Mouse (Mus musculus): ENCODE results near the gene Plekha3. TPM values are rescaled to one million over a fixed set of nuclear protein-coding genes. Genes with fewer than 3 reads are reported as not detected.

Plekha3 gene
- polyA plus RNA-seq, 1 experiment from 2014 or later: 13.6 TPM

- no peak for ATAC-seq
- Histone ChIP-seq H3K4me2 (replicated peaks; ENCODE audit: low read depth, low read length) (no peak overlapping the region), H3K4me3 (ENCODE audit: low read depth, low read length) (no peak overlapping the region), H3K36me3 (ENCODE audit: insufficient read depth, low read length) (no peaks in the 10 kb centered on the region), H3K27me3 (replicated peaks; ENCODE audit: insufficient read depth, low read length) (no peaks in the 10 kb centered on the region), H3K9me3 (ENCODE audit: low read length) (no peaks in the 10 kb centered on the region), H3K4me1 (ENCODE audit: insufficient read depth, low read depth, low read length) (no peaks in the 10 kb centered on the region), H3K9ac (replicated peaks; ENCODE audit: low read depth) (no peak overlapping the region), H3K27ac (ENCODE audit: low read length) (no peak overlapping the region)
- TF ChIP-seq EP300 (IDR thresholded peaks at IDR 0.05) (no peak), CTCF (IDR thresholded peaks at IDR 0.05) (no peak)
- 65% methylated on average over 13 of the region's 13 CpGs for WGBS
- DNase-seq (ENCODE audit: low spot score): no peak
These were observed 16.5 kb upstream of the Plekha3 start for GRCm38 (mm10) chr2:76658551-76658950.

GRCm38 (mm10) chr2:76659419-76659818 lies 15.7 kb upstream of the Plekha3 start:
- Histone ChIP-seq H3K9me3 (ENCODE audit: low read length) (no peaks in the 10 kb centered on the region), H3K27me3 (replicated peaks; ENCODE audit: insufficient read depth, low read length) (no peaks in the 10 kb centered on the region), H3K27ac (ENCODE audit: low read length) (no peak overlapping the region), H3K4me2 (replicated peaks; ENCODE audit: low read depth, low read length) (no peak overlapping the region), H3K4me3 (ENCODE audit: low read depth, low read length) (no peak overlapping the region), H3K4me1 (ENCODE audit: insufficient read depth, low read depth, low read length) (no peaks in the 10 kb centered on the region), H3K36me3 (ENCODE audit: insufficient read depth, low read length) (no peaks in the 10 kb centered on the region), H3K9ac (replicated peaks; ENCODE audit: low read depth) (no peak overlapping the region)
- DNase-seq (ENCODE audit: low spot score) (peak; percentile 33), ATAC-seq (no peak)
- WGBS: 54% methylated on average over 6 of the region's 8 CpGs
- TF ChIP-seq EP300 (IDR thresholded peaks at IDR 0.05) (no peak), CTCF (IDR thresholded peaks at IDR 0.05) (no peak)

- Histone ChIP-seq H3K4me1 (ENCODE audit: insufficient read depth, low read depth, low read length) (no peaks in the 10 kb centered on the region), H3K27me3 (replicated peaks; ENCODE audit: insufficient read depth, low read length) (no peaks in the 10 kb centered on the region), H3K9me3 (ENCODE audit: low read length) (no peaks in the 10 kb centered on the region), H3K4me3 (ENCODE audit: low read depth, low read length) (no peak overlapping the region), H3K9ac (replicated peaks; ENCODE audit: low read depth) (no peak overlapping the region), H3K27ac (ENCODE audit: low read length) (no peak overlapping the region), H3K4me2 (replicated peaks; ENCODE audit: low read depth, low read length) (no peak overlapping the region), H3K36me3 (ENCODE audit: insufficient read depth, low read length) (peaks cover 10% of the 10 kb centered on the region; the same call in 1 of the 2 replicates)
- ATAC-seq (no peak), DNase-seq (ENCODE audit: low spot score) (no peak)
- 97% methylated on average over 7 of the region's 7 CpGs for WGBS
- TF ChIP-seq EP300 (IDR thresholded peaks at IDR 0.05) (no peak), CTCF (IDR thresholded peaks at IDR 0.05) (no peak)
These were observed 9.6 kb upstream of the Plekha3 start for GRCm38 (mm10) chr2:76665531-76665930.

GRCm38 (mm10) chr2:76667200-76667599 lies 7.9 kb upstream of the Plekha3 start:
- ATAC-seq (no peak), DNase-seq (ENCODE audit: low spot score) (no peak)
- Histone ChIP-seq H3K4me2 (replicated peaks; ENCODE audit: low read depth, low read length) (no peak overlapping the region), H3K27ac (ENCODE audit: low read length) (no peak overlapping the region), H3K9me3 (ENCODE audit: low read length) (no peaks in the 10 kb centered on the region), H3K4me1 (ENCODE audit: insufficient read depth, low read depth, low read length) (peaks cover 4% of the 10 kb centered on the region; the same call in 1 of the 2 replicates), H3K36me3 (ENCODE audit: insufficient read depth, low read length) (peaks cover 10% of the 10 kb centered on the region; the same call in 1 of the 2 replicates), H3K27me3 (replicated peaks; ENCODE audit: insufficient read depth, low read length) (no peaks in the 10 kb centered on the region), H3K9ac (replicated peaks; ENCODE audit: low read depth) (no peak overlapping the region), H3K4me3 (ENCODE audit: low read depth, low read length) (no peak overlapping the region)
- TF ChIP-seq EP300 (IDR thresholded peaks at IDR 0.05) (no peak), CTCF (IDR thresholded peaks at IDR 0.05) (no peak)
- WGBS: 44% methylated on average over 5 of the region's 5 CpGs

DNA sequence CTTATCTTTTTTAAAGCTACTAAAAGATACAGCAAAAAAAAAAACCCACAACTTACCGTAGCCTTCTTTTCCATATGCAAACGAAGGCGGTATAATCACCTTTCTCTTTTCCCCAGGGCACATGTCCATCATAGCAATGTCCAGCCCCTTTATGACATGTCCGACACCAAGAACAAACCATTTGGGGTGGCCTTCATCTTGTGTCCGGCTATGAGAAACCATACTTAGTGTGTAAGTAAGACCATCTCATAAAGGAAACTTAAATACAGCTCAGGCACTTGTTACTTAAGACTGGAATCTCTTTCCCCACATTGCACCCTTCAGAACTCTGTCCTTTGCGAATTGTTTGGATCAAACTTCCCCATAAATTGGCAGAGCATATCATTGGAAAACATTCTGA lies 3.4 kb upstream of the Plekha3 start:
- Histone ChIP-seq H3K4me3 (ENCODE audit: low read depth, low read length) (peak overlapping the region; percentile 55; the same call in 1 of the 2 replicates), H3K9me3 (ENCODE audit: low read length) (no peaks in the 10 kb centered on the region), H3K27me3 (replicated peaks; ENCODE audit: insufficient read depth, low read length) (no peaks in the 10 kb centered on the region), H3K4me2 (replicated peaks; ENCODE audit: low read depth, low read length) (peak overlapping the region; percentile 74), H3K27ac (ENCODE audit: low read length) (no peak overlapping the region), H3K9ac (replicated peaks; ENCODE audit: low read depth) (peak overlapping the region; percentile 62; the same call in 1 of the 2 replicates), H3K36me3 (ENCODE audit: insufficient read depth, low read length) (no peaks in the 10 kb centered on the region), H3K4me1 (ENCODE audit: insufficient read depth, low read depth, low read length) (peaks cover 12% of the 10 kb centered on the region)
- ATAC-seq: no peak
- DNase-seq (ENCODE audit: low spot score): no peak
- TF ChIP-seq EP300 (IDR thresholded peaks at IDR 0.05) (no peak), CTCF (IDR thresholded peaks at IDR 0.05) (no peak)
- 69% methylated on average over 6 of the region's 6 CpGs for WGBS

DNA sequence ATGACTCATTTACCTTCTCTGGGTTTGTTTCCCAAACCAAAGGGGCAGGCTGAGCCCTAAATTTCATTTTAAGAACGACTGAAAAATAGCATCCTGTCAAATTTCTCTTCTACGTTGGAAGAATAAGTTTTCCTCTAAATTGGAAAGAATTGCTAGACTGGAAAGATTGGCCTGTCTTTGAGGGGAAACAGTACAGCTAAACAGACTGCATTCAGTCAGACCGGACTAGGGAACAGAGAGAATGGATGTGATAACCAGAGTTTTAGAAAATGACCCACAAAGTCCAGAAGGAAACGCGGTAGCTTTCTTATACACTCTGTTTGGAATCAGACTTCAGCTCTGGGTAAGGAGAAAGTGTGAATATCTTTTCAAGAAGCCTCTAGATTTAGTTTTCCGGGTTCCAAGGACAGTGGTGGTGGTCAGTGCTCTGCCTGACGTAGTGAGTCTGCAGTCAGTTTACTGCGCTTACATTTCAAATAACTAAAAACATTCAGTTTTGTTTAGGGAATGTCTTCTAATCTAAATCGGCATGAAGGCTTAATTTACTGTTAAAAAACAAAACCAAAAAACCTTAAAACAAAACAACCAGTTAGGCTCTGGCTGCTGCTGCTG lies 2.8 kb upstream of the Plekha3 start:
- Histone ChIP-seq H3K4me3 (ENCODE audit: low read depth, low read length) (peak overlapping the region; percentile 55), H3K27me3 (replicated peaks; ENCODE audit: insufficient read depth, low read length) (no peaks in the 10 kb centered on the region), H3K4me2 (replicated peaks; ENCODE audit: low read depth, low read length) (peak overlapping the region; percentile 74), H3K36me3 (ENCODE audit: insufficient read depth, low read length) (no peaks in the 10 kb centered on the region), H3K9me3 (ENCODE audit: low read length) (no peaks in the 10 kb centered on the region), H3K27ac (ENCODE audit: low read length) (peak overlapping the region; percentile 91), H3K9ac (replicated peaks; ENCODE audit: low read depth) (peak overlapping the region; percentile 62), H3K4me1 (ENCODE audit: insufficient read depth, low read depth, low read length) (peaks cover 13% of the 10 kb centered on the region)
- TF ChIP-seq CTCF (IDR thresholded peaks at IDR 0.05) (no peak), EP300 (IDR thresholded peaks at IDR 0.05) (no peak)
- 4% methylated on average over 9 of the region's 9 CpGs for WGBS
- DNase-seq (ENCODE audit: low spot score) (peak; percentile 48), ATAC-seq (no peak)
